Mouse (Mus musculus) embryonic facial prominence, embryonic 13.5 days (tissue): ENCODE results near the gene Hmcn1. TPM values are rescaled to one million over a fixed set of nuclear protein-coding genes. Genes with fewer than 3 reads are reported as not detected.

Experiments
- ATAC-seq: fragments of 200-750 bp; cut with Nextera tagmentation; 2 replicates; pipeline ENCODE4 v1.8.0; 2017; ENCODE audit warnings: low read depth; ENCODE audit not compliant: insufficient number of reproducible peaks, insufficient read depth, low FRiP score, low TSS enrichment
- H3K27ac ChIP-seq: fragments of 300-500 bp; sonication (generic); 2 replicates; pipeline ENCODE4 v1.5.1; 2015; ENCODE audit warnings: moderate library complexity, mild to moderate bottlenecking, inconsistent platforms
- H3K27me3 ChIP-seq: fragments of 300-500 bp; sonication (generic); 2 replicates; pipeline ENCODE4 v1.6.1; 2015; ENCODE audit warnings: mild to moderate bottlenecking, inconsistent platforms
- H3K36me3 ChIP-seq: fragments of 300-500 bp; sonication (generic); 2 replicates; pipeline ENCODE4 v1.6.1; 2015; ENCODE audit warnings: mild to moderate bottlenecking, inconsistent platforms
- H3K4me1 ChIP-seq: fragments of 300-500 bp; sonication (generic); 2 replicates; pipeline ENCODE4 v1.6.1; 2015; ENCODE audit warnings: inconsistent platforms
- H3K4me2 ChIP-seq: fragments of 300-500 bp; sonication (generic); 2 replicates; pipeline ENCODE4 v1.6.1; 2015; ENCODE audit warnings: moderate library complexity, mild to moderate bottlenecking, inconsistent platforms
- H3K4me3 ChIP-seq: fragments of 300-500 bp; sonication (generic); 2 replicates; pipeline ENCODE4 v1.5.1; 2015; ENCODE audit warnings: mild to moderate bottlenecking, inconsistent platforms
- H3K9ac ChIP-seq: fragments of 300-500 bp; sonication (generic); 2 replicates; pipeline ENCODE4 v1.6.1; 2015; ENCODE audit warnings: mild to moderate bottlenecking, inconsistent platforms
- H3K9me3 ChIP-seq: fragments of 300-500 bp; sonication (generic); 2 replicates; pipeline ENCODE4 v1.6.1; 2016; ENCODE audit warnings: inconsistent platforms
- WGBS: fragments of 180-500 bp; shearing (Covaris S2); methylation state at CpG from one replicate; pipeline ENCODE4 v1.1.7; 2015; ENCODE audit warnings: mixed read lengths; 5-methylcytosine and 5-hydroxymethylcytosine counted together
- polyA plus RNA-seq: library from polyadenylated mRNA; unstranded; fragments of >200 nt; fragmentation: Nextera tagmentation; extraction: Ambion mirVana; gene quantifications from 2 replicates; pipeline ENCODE4 v1.2.1, GENCODE M21; 2015

The Hmcn1 gene
- polyA plus RNA-seq, 1 experiment from 2014 or later, result 38.5 TPM

DNA sequence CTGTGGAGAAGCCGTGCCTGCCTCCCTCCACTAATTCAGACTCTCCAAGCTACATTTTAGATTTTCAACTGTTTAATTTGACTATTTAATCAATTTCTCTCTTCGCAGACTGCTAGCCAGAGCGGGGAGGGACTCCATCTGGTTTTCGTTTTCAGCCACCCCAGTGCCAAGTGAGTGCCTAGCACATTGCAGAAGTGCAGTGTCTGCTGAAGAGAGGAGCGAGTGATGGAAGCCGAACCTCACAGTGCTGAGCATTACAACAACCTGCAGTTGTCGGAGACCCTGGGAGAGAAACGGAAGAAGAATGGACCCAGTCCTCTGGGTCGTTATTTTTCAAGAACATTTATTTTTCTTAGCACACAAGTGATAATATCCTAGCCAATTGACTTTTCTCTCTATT lies 59.6 kb downstream of the Hmcn1 start:
- no peaks in the 10 kb centered on the region for H3K36me3 ChIP-seq
- peak overlapping the region; percentile 51 for H3K4me2 ChIP-seq
- ATAC-seq, result no peak
- H3K4me3 ChIP-seq, result peak overlapping the region; percentile 26
- H3K27me3 ChIP-seq, result no peaks in the 10 kb centered on the region
- H3K4me1 ChIP-seq, result peaks cover 19% of the 10 kb centered on the region
- H3K9me3 ChIP-seq, result no peaks in the 10 kb centered on the region
- 26% methylated on average over 9 of the region's 9 CpGs for WGBS
- peak overlapping the region; percentile 17; the same call in 1 of the 2 replicates for H3K27ac ChIP-seq
- no peak overlapping the region for H3K9ac ChIP-seq

- H3K9ac ChIP-seq, result no peak overlapping the region
- no peak overlapping the region for H3K27ac ChIP-seq
- 78% methylated on average over 9 of the region's 9 CpGs for WGBS
- no peak overlapping the region for H3K4me3 ChIP-seq
- H3K36me3 ChIP-seq, result no peaks in the 10 kb centered on the region
- no peaks in the 10 kb centered on the region for H3K4me1 ChIP-seq
- no peaks in the 10 kb centered on the region for H3K27me3 ChIP-seq
- H3K9me3 ChIP-seq, result no peaks in the 10 kb centered on the region
- ATAC-seq, result no peak
- no peak overlapping the region for H3K4me2 ChIP-seq
These were observed 72.4 kb downstream of the Hmcn1 start for GRCm38 (mm10) chr1:150920860-150921259.

DNA sequence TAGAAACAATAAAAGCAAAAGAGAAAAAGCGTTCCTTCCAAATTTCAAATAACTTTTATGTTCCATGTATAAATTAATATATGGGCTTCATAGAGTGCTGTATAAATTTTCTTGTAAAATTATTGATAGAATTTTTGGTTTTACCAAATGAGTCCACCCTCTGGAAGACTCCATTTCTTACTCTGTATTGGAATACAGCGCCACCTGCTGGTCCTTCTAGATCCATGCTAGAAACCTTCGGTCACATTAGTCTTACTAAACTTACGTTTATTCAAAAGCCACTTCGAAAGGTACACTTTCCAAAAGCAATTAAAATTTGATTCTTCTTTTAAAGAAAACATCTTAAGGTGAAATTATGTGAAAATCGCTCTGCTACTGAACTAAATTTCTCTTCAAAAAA lies 73.0 kb downstream of the Hmcn1 start:
- Histone ChIP-seq H3K27ac (no peak overlapping the region), H3K4me2 (no peak overlapping the region), H3K36me3 (no peaks in the 10 kb centered on the region), H3K4me1 (peaks cover under 1% of the 10 kb centered on the region; the same call in 1 of the 2 replicates), H3K9me3 (no peaks in the 10 kb centered on the region), H3K4me3 (no peak overlapping the region), H3K27me3 (no peaks in the 10 kb centered on the region), H3K9ac (no peak overlapping the region)
- WGBS, result 56% methylated on average over 6 of the region's 6 CpGs
- no peak for ATAC-seq

- 78% methylated on average over 2 of the region's 2 CpGs for WGBS
- H3K9ac ChIP-seq, result no peak overlapping the region
- H3K4me2 ChIP-seq, result no peak overlapping the region
- no peak overlapping the region for H3K27ac ChIP-seq
- no peaks in the 10 kb centered on the region for H3K27me3 ChIP-seq
- ATAC-seq, result no peak
- no peaks in the 10 kb centered on the region for H3K36me3 ChIP-seq
- no peaks in the 10 kb centered on the region for H3K9me3 ChIP-seq
- peaks cover 7% of the 10 kb centered on the region; the same call in 1 of the 2 replicates for H3K4me1 ChIP-seq
- no peak overlapping the region for H3K4me3 ChIP-seq
These were observed 78.3 kb downstream of the Hmcn1 start for GRCm38 (mm10) chr1:150914936-150915335.

DNA sequence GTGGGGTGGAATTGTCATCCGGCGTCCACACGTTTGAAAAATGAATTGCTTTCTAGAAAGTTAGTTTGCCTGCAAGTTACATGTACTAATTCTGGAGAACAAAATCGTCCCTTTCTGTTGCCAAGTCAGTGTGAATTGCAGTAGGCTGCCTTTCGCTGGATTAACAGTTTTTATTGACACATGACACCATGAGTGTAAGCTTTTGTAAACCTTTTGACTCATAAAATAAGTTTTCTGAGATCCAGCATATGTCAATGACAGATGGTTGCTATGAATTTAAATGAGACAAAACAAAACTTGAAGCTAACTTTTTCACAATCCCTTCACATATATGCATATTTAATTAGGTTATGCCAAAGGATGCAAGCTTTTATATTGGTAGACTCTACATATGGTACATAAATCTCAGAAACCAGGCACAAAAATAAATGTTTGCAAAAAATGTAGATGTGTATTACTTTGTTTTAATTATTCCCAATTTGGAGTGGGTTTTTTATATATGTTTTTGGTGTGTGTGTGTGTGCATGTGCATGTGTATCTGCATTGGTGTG lies 79.6 kb downstream of the Hmcn1 start:
- Histone ChIP-seq H3K9me3 (no peaks in the 10 kb centered on the region), H3K27me3 (no peaks in the 10 kb centered on the region), H3K27ac (no peak overlapping the region), H3K36me3 (no peaks in the 10 kb centered on the region), H3K4me1 (peaks cover 7% of the 10 kb centered on the region; the same call in 1 of the 2 replicates), H3K4me3 (no peak overlapping the region), H3K9ac (no peak overlapping the region), H3K4me2 (no peak overlapping the region)
- WGBS, result 78% methylated on average over 5 of the region's 5 CpGs
- no peak for ATAC-seq

- Histone ChIP-seq H3K4me3 (no peak overlapping the region), H3K36me3 (no peaks in the 10 kb centered on the region), H3K9me3 (no peaks in the 10 kb centered on the region), H3K4me1 (peaks cover 3% of the 10 kb centered on the region; the same call in 1 of the 2 replicates), H3K27ac (no peak overlapping the region), H3K9ac (no peak overlapping the region), H3K27me3 (no peaks in the 10 kb centered on the region), H3K4me2 (no peak overlapping the region)
- ATAC-seq, result no peak
- WGBS, result 84% methylated on average over 2 of the region's 2 CpGs
These were observed 83.6 kb downstream of the Hmcn1 start for GRCm38 (mm10) chr1:150909642-150910041.

- Histone ChIP-seq H3K36me3 (no peaks in the 10 kb centered on the region; the same call in 1 of the 2 replicates), H3K4me3 (no peak overlapping the region), H3K4me2 (no peak overlapping the region), H3K9me3 (no peaks in the 10 kb centered on the region), H3K9ac (no peak overlapping the region), H3K27ac (no peak overlapping the region), H3K4me1 (peaks cover 20% of the 10 kb centered on the region), H3K27me3 (no peaks in the 10 kb centered on the region)
- ATAC-seq, result no peak
- 56% methylated on average over 5 of the region's 5 CpGs for WGBS
These were observed 99.5 kb downstream of the Hmcn1 start for GRCm38 (mm10) chr1:150893677-150894188.

DNA sequence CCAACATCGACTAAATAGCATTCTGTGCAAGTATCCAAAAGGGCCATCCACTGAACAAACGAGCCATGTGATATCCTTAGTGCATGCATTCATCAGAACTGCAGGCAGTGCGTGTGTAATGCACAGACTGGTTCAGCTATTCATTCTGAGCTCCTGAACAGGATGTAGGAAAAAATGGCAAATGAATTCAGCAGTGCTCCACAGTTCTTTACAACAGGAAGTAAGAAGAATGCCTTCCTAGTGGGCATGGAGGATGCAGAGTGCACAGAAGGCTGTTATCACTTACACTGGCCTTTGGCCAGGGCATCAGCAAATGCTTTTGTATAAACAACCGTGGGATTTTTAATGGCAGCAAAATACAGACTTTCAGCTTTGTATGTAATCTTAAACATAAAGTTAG lies 103.2 kb downstream of the Hmcn1 start:
- Histone ChIP-seq H3K9me3 (no peaks in the 10 kb centered on the region), H3K36me3 (no peaks in the 10 kb centered on the region; the same call in 1 of the 2 replicates), H3K4me1 (peaks cover 12% of the 10 kb centered on the region), H3K27me3 (no peaks in the 10 kb centered on the region), H3K27ac (no peak overlapping the region), H3K4me3 (no peak overlapping the region), H3K9ac (no peak overlapping the region), H3K4me2 (no peak overlapping the region)
- no peak for ATAC-seq
- WGBS, result 79% methylated on average over 4 of the region's 4 CpGs

DNA sequence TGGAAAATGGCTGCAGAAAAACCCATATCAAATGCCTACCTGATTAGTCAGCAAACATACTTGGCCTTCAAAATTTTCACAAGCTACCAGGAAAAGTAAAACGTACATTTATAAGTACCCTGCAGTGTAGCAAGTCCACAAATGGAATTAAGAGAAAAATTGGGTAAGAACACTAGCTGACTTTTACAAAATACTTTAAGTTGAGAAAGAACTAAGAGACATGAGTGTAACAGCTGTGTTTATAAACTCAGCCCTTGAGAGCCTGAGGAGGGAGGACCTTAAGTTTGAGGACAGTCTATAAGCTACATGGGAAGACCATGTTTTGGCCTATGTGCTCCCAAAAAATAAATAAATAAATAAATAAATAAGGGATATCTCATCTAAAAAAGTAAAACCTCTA lies 107.0 kb downstream of the Hmcn1 start:
- Histone ChIP-seq H3K4me1 (no peaks in the 10 kb centered on the region), H3K27me3 (no peaks in the 10 kb centered on the region), H3K36me3 (no peaks in the 10 kb centered on the region; the same call in 1 of the 2 replicates), H3K9ac (no peak overlapping the region), H3K4me3 (no peak overlapping the region), H3K4me2 (no peak overlapping the region), H3K9me3 (no peaks in the 10 kb centered on the region), H3K27ac (no peak overlapping the region)
- no peak for ATAC-seq
- 80% methylated on average over 1 of the region's 1 CpGs for WGBS

- Histone ChIP-seq H3K9me3 (no peaks in the 10 kb centered on the region), H3K4me2 (no peak overlapping the region), H3K4me1 (peaks cover 19% of the 10 kb centered on the region), H3K27me3 (no peaks in the 10 kb centered on the region), H3K9ac (no peak overlapping the region), H3K27ac (0 out of 2 replicates have a peak overlapping the region, but pooled peaks have one; percentile 23), H3K4me3 (no peak overlapping the region), H3K36me3 (peaks cover 12% of the 10 kb centered on the region; the same call in 1 of the 2 replicates)
- no peak for ATAC-seq
- WGBS, result 39% methylated on average over 7 of the region's 7 CpGs
These were observed 114.8 kb downstream of the Hmcn1 start for GRCm38 (mm10) chr1:150878421-150878820.

- H3K4me2 ChIP-seq, result no peak overlapping the region
- no peaks in the 10 kb centered on the region for H3K9me3 ChIP-seq
- no peak overlapping the region for H3K4me3 ChIP-seq
- H3K27ac ChIP-seq, result no peak overlapping the region
- no peak overlapping the region for H3K9ac ChIP-seq
- peaks cover 19% of the 10 kb centered on the region for H3K4me1 ChIP-seq
- peaks cover 12% of the 10 kb centered on the region; the same call in 1 of the 2 replicates for H3K36me3 ChIP-seq
- no peak for ATAC-seq
- H3K27me3 ChIP-seq, result no peaks in the 10 kb centered on the region
- 35% methylated on average over 4 of the region's 4 CpGs for WGBS
These were observed 115.3 kb downstream of the Hmcn1 start for GRCm38 (mm10) chr1:150877920-150878319.

GRCm38 (mm10) chr1:150874025-150874424 lies 119.2 kb downstream of the Hmcn1 start:
- Histone ChIP-seq H3K36me3 (peaks cover 12% of the 10 kb centered on the region; the same call in 1 of the 2 replicates), H3K27ac (no peak overlapping the region), H3K4me2 (no peak overlapping the region), H3K4me3 (no peak overlapping the region), H3K4me1 (peaks cover 17% of the 10 kb centered on the region), H3K27me3 (no peaks in the 10 kb centered on the region), H3K9me3 (no peaks in the 10 kb centered on the region), H3K9ac (no peak overlapping the region)
- 86% methylated on average over 5 of the region's 5 CpGs for WGBS
- ATAC-seq, result no peak
